Mouse (Mus musculus): ENCODE data around the gene Epha1. TPM values are rescaled to one million over a fixed set of nuclear protein-coding genes. Genes with fewer than 3 reads are reported as not detected.
A peak's percentile ranks its signal among the peaks of the same experiment; 100 is the strongest.

Epha1 gene
- polyA plus RNA-seq, 2 experiments: 1.4 to 4.0 TPM

- H3K9me3 ChIP-seq (ENCODE audit: control insufficient read depth, low read length): no peaks in the 10 kb centered on the region
- DNase-seq (ENCODE audit: low read depth in 3 of 3, low spot score in 3 of 3) (peak in 1 of 3 experiments; percentile 20), ATAC-seq (ENCODE audit: insufficient read depth) (no peak)
- no peaks in the 10 kb centered on the region for H3K36me3 ChIP-seq (replicated peaks; ENCODE audit: control insufficient read depth, insufficient read depth, low read depth)
- H3K4me2 ChIP-seq (ENCODE audit: low read depth): peak overlapping the region; percentile 49; the same call in 1 of the 2 replicates
- H3K4me3 ChIP-seq (ENCODE audit: insufficient read depth in 1 of 2, low read depth in 2 of 2, low read length in 2 of 2): peak overlapping the region in 1 of 2 experiments; percentile 33; a peak in 1 of 4 replicates
- H3K27me3 ChIP-seq (ENCODE audit: control insufficient read depth, insufficient read depth, low read length): peaks cover 47% of the 10 kb centered on the region
- peaks cover 0 to 3% of the 10 kb centered on the region in 2 experiments; a peak in 2 of 4 replicates for H3K4me1 ChIP-seq (replicated peaks; ENCODE audit: control insufficient read depth in 2 of 2, insufficient read depth in 2 of 2, low read length in 1 of 2)
- no peak overlapping the region for H3K9ac ChIP-seq (replicated peaks)
- H3K27ac ChIP-seq: no peak overlapping the region
- 7% methylated on average over 7 of the region's 7 CpGs for WGBS (ENCODE audit: insufficient replicate concordance)
- TF ChIP-seq CTCF (IDR thresholded peaks at IDR 0.05; ENCODE audit: low read depth): peak; percentile 80
- TF ChIP-seq EP300 (IDR thresholded peaks at IDR 0.05; ENCODE audit: low read depth): no peak
Measured at GRCm38 (mm10) chr6:42325268-42325609, 47.8 kb downstream of the Epha1 start.

GRCm38 (mm10) chr6:42324482-42325267 is 48.4 kb downstream of the Epha1 start, which contains the start of gene Fam131b:
TSS of gene Fam131b (minus strand) at chr6:42324643.
- peak within 1 kb of the TSS in 1 of 2 experiments; percentile 33; a peak in 2 of 4 replicates for H3K4me3 ChIP-seq (ENCODE audit: insufficient read depth in 1 of 2, low read depth in 2 of 2, low read length in 2 of 2)
- H3K36me3 ChIP-seq (replicated peaks; ENCODE audit: control insufficient read depth, insufficient read depth, low read depth): no peaks in the 10 kb centered on the region
- no peak within 1 kb of the TSS for H3K27ac ChIP-seq
- WGBS (ENCODE audit: insufficient replicate concordance): 2% methylated on average over 51 of the region's 68 CpGs
- no peak within 1 kb of the TSS for H3K9ac ChIP-seq (replicated peaks)
- TF ChIP-seq CTCF (IDR thresholded peaks at IDR 0.05; ENCODE audit: low read depth) (no peak), EP300 (IDR thresholded peaks at IDR 0.05; ENCODE audit: low read depth) (no peak)
- no peaks in the 10 kb centered on the region for H3K9me3 ChIP-seq (ENCODE audit: control insufficient read depth, low read length)
- peak within 1 kb of the TSS; percentile 49 for H3K4me2 ChIP-seq (ENCODE audit: low read depth)
- H3K4me1 ChIP-seq (replicated peaks; ENCODE audit: control insufficient read depth in 2 of 2, insufficient read depth in 2 of 2, low read length in 1 of 2): peaks cover 0 to 3% of the 10 kb centered on the region in 2 experiments; a peak in 2 of 4 replicates
- no peak for DNase-seq (ENCODE audit: low read depth in 3 of 3, low spot score in 3 of 3)
- ATAC-seq (ENCODE audit: insufficient read depth): no peak
- H3K27me3 ChIP-seq (ENCODE audit: control insufficient read depth, insufficient read depth, low read length): peaks cover 47% of the 10 kb centered on the region

GRCm38 (mm10) chr6:42324067-42324481 is 49.0 kb downstream of the Epha1 start:
- H3K27me3 ChIP-seq (ENCODE audit: control insufficient read depth, insufficient read depth, low read length): peaks cover 47% of the 10 kb centered on the region
- H3K9ac ChIP-seq (replicated peaks): no peak overlapping the region
- no peak for ATAC-seq (ENCODE audit: insufficient read depth)

GRCm38 (mm10) chr6:42323371-42324066 is 49.5 kb downstream of the Epha1 start:
- Histone ChIP-seq H3K27ac (no peak overlapping the region), H3K4me2 (ENCODE audit: low read depth) (no peak overlapping the region), H3K4me3 (ENCODE audit: insufficient read depth in 1 of 2, low read depth in 2 of 2, low read length in 2 of 2) (no peak overlapping the region), H3K9ac (replicated peaks) (no peak overlapping the region), H3K9me3 (ENCODE audit: control insufficient read depth, low read length) (no peaks in the 10 kb centered on the region), H3K36me3 (replicated peaks; ENCODE audit: control insufficient read depth, insufficient read depth, low read depth) (no peaks in the 10 kb centered on the region), H3K27me3 (ENCODE audit: control insufficient read depth, insufficient read depth, low read length) (peaks cover 47% of the 10 kb centered on the region), H3K4me1 (replicated peaks; ENCODE audit: control insufficient read depth in 2 of 2, insufficient read depth in 2 of 2, low read length in 1 of 2) (peaks cover 0 to 3% of the 10 kb centered on the region in 2 experiments; a peak in 2 of 4 replicates)
- 2% methylated on average over 27 of the region's 28 CpGs for WGBS (ENCODE audit: insufficient replicate concordance)
- TF ChIP-seq EP300 (IDR thresholded peaks at IDR 0.05; ENCODE audit: low read depth): no peak
- no peak for TF ChIP-seq CTCF (IDR thresholded peaks at IDR 0.05; ENCODE audit: low read depth)
- ATAC-seq (ENCODE audit: insufficient read depth) (no peak), DNase-seq (ENCODE audit: low read depth in 3 of 3, low spot score in 3 of 3) (no peak)

More at GRCm38 (mm10) chr6:42324067-42324481, 49.0 kb downstream of the Epha1 start:
- Histone ChIP-seq H3K4me2 (ENCODE audit: low read depth) (peak overlapping the region; percentile 49), H3K4me3 (ENCODE audit: insufficient read depth in 1 of 2, low read depth in 2 of 2, low read length in 2 of 2) (peak overlapping the region in 1 of 2 experiments; percentile 33; a peak in 2 of 4 replicates), H3K27ac (no peak overlapping the region), H3K9me3 (ENCODE audit: control insufficient read depth, low read length) (no peaks in the 10 kb centered on the region), H3K36me3 (replicated peaks; ENCODE audit: control insufficient read depth, insufficient read depth, low read depth) (no peaks in the 10 kb centered on the region), H3K4me1 (replicated peaks; ENCODE audit: control insufficient read depth in 2 of 2, insufficient read depth in 2 of 2, low read length in 1 of 2) (peaks cover 0 to 3% of the 10 kb centered on the region in 2 experiments; a peak in 2 of 4 replicates)
- 1% methylated on average over 20 of the region's 32 CpGs for WGBS (ENCODE audit: insufficient replicate concordance)
- DNase-seq (ENCODE audit: low read depth in 3 of 3, low spot score in 3 of 3): no peak
- TF ChIP-seq CTCF (IDR thresholded peaks at IDR 0.05; ENCODE audit: low read depth) (no peak), EP300 (IDR thresholded peaks at IDR 0.05; ENCODE audit: low read depth) (no peak)

- Histone ChIP-seq H3K27ac (no peak overlapping the region), H3K27me3 (ENCODE audit: control insufficient read depth, insufficient read depth, low read length) (peaks cover 23% of the 10 kb centered on the region), H3K9ac (replicated peaks) (no peak overlapping the region), H3K9me3 (ENCODE audit: control insufficient read depth, low read length) (no peaks in the 10 kb centered on the region), H3K4me1 (replicated peaks; ENCODE audit: control insufficient read depth in 2 of 2, insufficient read depth in 2 of 2, low read length in 1 of 2) (no peaks in the 10 kb centered on the region), H3K4me3 (ENCODE audit: insufficient read depth in 1 of 2, low read depth in 2 of 2, low read length in 2 of 2) (no peak overlapping the region), H3K4me2 (ENCODE audit: low read depth) (no peak overlapping the region), H3K36me3 (replicated peaks; ENCODE audit: control insufficient read depth, insufficient read depth, low read depth) (no peaks in the 10 kb centered on the region)
- no peak for TF ChIP-seq CTCF (IDR thresholded peaks at IDR 0.05; ENCODE audit: low read depth)
- no peak for TF ChIP-seq EP300 (IDR thresholded peaks at IDR 0.05; ENCODE audit: low read depth)
- DNase-seq (ENCODE audit: low read depth in 3 of 3, low spot score in 3 of 3) (no peak), ATAC-seq (ENCODE audit: insufficient read depth) (no peak)
- WGBS (ENCODE audit: insufficient replicate concordance): 52% methylated on average over 4 of the region's 4 CpGs
Measured at GRCm38 (mm10) chr6:42318293-42318692, 54.8 kb downstream of the Epha1 start.
